Mouse (Mus musculus): ENCODE measurements around the gene Lrrk1. TPM values are rescaled to one million over a fixed set of nuclear protein-coding genes. Genes with fewer than 3 reads are reported as not detected.

Lrrk1 gene
- polyA plus RNA-seq, 1 experiment from 2014 or later, result 33.0 TPM

DNA sequence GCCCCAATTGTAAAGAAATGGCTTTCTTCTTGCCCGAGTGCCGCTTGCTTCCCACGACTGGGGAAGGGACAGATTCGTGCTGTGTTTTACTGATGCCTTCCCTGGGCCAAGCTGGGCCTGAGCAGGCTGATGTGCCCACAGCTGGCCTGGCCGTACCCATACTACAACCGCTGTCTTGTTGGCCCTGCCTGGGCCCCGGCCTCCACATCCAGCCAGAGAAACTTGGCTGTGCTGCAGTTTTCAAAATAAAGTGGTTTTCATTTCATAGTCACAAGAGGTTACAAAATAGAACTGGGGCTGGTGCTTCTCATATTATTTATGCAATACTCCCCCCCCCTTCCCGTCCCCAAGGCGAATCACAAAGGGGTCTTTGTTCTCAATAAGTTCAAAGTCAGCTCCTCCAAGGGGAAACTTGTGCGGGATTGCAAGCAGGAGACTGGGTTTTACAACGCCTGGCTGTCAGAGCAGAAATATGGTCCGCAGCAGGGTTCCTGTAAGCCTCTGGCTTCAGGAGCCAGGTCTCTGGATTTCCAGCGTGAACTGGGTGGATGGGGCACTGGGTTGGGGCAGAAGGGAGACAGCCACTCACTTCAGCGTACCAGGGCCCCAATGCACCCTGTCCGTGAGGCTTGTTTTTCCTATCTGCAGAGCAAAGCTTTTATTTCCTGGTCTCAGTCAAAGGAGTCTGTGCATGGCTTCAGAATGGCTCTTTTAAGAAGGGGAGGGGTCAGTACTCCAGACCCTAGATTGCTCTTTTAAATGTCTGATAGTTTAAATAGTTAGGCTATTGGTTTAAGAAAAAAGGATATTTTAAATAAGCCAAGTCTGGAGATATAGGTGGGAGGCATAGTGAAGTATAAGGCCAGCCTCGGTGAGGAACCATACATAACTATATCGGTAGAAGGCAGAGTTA lies 157.3 kb downstream of the Lrrk1 start:
- ChIA-PET POLR2A (no interaction called here), CTCF (no interaction called here)
- no peak for TF ChIP-seq CTCF (IDR thresholded peaks at IDR 0.05)
- DNase-seq (ENCODE audit: low read depth, low spot score) (no peak), ATAC-seq (no peak)
- in situ Hi-C loops (cut with MboI; ENCODE audit: low pct_unique_long_range_greater_than_20kb), result no loop called here
- H3K27me3 ChIP-seq, result no peaks in the 10 kb centered on the region

DNA sequence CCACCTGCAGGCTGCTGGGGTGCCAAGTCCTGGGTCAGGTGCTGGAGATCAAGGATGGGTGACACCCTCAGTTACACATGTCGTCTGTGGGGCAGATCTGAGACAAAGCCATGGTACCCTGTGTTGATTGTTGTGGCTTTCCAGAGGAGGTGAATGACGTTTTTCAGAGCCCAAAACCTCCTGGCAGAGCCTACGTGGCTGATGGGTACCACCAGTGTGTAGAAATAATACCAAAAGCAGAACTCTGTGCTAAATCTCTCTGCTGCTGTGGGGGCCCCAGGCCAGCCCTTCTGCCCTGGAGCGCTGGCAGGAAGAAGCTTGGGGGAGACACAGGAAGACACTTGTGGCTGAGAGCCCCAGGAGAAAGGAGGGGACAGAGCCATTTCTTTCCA lies 157.9 kb downstream of the Lrrk1 start:
- CTCF ChIA-PET, result no interaction called here
- no peak for ATAC-seq
- no peak for DNase-seq (ENCODE audit: low read depth, low spot score)
- no peak for TF ChIP-seq CTCF (IDR thresholded peaks at IDR 0.05)
- H3K27me3 ChIP-seq, result no peaks in the 10 kb centered on the region
- in situ Hi-C loops (cut with MboI; ENCODE audit: low pct_unique_long_range_greater_than_20kb), result no loop called here
- POLR2A ChIA-PET, result interaction anchor here (1.0 kb wide), 1 partner anchor 13 kb away, joined by 4 read pairs; no protein-coding TSS in a partner anchor

DNA sequence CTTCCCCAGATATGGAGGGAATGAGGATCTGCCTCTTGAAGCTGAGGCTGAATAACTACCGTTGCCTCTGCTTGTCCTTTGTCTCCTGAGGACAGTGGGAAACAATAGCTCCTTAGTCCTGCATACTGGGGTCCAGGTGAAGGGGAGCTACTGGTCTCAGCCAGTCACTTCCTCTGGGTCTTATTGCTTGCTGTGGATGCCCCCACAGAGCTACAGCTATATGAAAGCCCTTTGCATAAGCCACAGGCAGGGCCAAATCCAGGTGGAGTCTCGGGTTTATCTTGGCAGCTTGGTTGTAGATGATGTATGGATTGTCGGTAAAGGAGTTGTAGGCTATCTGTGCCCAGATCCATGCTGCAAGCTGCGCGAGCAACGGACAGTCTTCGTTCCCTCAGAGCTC lies 158.7 kb downstream of the Lrrk1 start:
- CTCF ChIA-PET, result no interaction called here
- POLR2A ChIA-PET, result interaction anchor here (1.0 kb wide), 1 partner anchor 14 kb away, joined by 4 read pairs; no protein-coding TSS in a partner anchor

DNA sequence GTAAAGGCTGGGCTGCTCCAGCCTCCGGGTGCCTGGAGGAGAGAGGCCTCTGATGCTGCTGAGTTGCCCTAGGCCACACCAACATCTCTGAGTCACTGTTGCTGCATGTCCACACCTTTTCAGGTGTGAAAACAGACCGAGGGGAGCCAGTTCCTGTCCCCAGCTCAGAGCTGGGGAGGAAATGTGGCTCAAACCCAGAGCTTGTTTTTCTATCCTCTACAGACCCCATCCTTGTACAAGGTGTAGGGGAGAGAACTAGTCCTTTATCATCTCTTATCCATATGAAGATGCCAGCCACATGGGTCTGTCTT lies 159.6 kb downstream of the Lrrk1 start:
- no peaks in the 10 kb centered on the region for H3K27me3 ChIP-seq
- ATAC-seq, result no peak
- no peak for TF ChIP-seq CTCF (IDR thresholded peaks at IDR 0.05)
- POLR2A ChIA-PET, result no interaction called here
- no peak for DNase-seq (ENCODE audit: low read depth, low spot score)
- in situ Hi-C loops (cut with MboI; ENCODE audit: low pct_unique_long_range_greater_than_20kb), result no loop called here
- CTCF ChIA-PET, result interaction anchor here (1.0 kb wide), 1 partner anchor 22 kb away, joined by 4 read pairs; no protein-coding TSS in a partner anchor

More for the DNA sequence above, 158.7 kb downstream of the Lrrk1 start:
- DNase-seq (ENCODE audit: low read depth, low spot score), result no peak
- in situ Hi-C loops (cut with MboI; ENCODE audit: low pct_unique_long_range_greater_than_20kb), result no loop called here
- H3K27me3 ChIP-seq, result no peaks in the 10 kb centered on the region
- ATAC-seq, result no peak
- TF ChIP-seq CTCF (IDR thresholded peaks at IDR 0.05), result no peak

DNA sequence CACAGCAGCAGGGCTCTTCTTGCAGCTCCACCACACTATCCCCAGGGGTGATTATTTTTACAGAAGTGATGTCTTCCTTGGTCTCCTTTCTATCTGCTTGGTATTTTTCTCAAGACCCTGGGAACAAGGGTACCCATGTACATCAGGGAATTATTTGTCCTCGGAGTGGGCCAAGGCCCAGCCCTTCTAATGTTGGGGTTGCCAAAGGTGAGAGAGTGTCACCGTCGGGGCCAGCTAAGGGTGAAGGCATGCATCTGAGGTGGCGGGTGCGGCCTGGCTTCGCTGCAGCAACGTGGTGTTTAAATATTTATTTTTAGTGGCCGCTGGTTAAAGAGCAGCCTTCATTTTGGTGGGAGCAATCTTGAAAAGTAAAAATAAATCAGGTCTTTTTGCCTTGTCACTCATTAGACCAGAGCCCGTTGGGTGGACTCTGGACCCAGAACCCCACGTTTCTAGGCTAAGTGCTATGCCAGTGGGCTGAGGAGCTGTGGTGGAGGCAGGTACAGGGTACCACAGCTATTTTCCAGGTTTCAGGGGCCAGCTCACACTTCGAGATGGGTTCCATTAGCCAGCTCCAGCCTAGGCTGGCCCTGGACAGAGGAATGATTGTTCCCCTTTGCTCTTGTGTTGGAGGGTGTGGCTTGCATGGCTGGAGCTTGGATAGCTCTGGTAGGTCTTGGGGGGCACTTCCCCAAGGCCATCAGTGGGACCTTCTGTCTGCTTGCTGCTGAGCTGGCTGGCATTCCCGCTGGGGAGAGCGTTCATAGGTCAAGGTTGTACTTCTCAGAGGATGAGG lies 160.1 kb downstream of the Lrrk1 start:
- no peaks in the 10 kb centered on the region for H3K27me3 ChIP-seq
- no peak for ATAC-seq
- TF ChIP-seq CTCF (IDR thresholded peaks at IDR 0.05), result no peak

DNA sequence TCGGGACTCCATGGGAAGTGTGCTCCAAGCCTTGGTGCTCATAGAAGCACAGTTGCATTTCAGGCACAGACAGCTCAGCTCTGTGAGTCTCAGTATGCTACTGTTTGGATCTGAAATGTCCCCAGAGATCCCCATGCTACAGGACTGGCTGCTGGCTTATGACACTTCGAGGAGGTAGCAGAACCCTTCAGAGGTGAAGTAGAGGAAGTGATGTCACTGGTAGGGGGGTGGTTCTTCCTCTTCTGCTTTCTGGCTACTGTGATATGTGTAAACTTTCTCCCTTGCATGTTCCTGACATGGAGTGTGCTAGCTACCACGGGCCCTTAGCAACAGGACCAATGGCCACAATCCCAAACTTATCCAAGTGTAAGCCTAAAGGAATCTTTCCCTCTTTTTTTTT lies 162.3 kb downstream of the Lrrk1 start:
- no peak for TF ChIP-seq CTCF (IDR thresholded peaks at IDR 0.05)
- in situ Hi-C loops (cut with MboI; ENCODE audit: low pct_unique_long_range_greater_than_20kb), result no loop called here
- ChIA-PET POLR2A (no interaction called here), CTCF (interaction anchor here (1.3 kb wide), 1 partner anchor 16 kb away, joined by 3 read pairs; no protein-coding TSS in a partner anchor)
- no peak for ATAC-seq
- H3K27me3 ChIP-seq, result no peaks in the 10 kb centered on the region
- no peak for DNase-seq (ENCODE audit: low read depth, low spot score)

More for the DNA sequence above, 160.1 kb downstream of the Lrrk1 start:
- ChIA-PET CTCF (interaction anchor here (1.0 kb wide), 1 partner anchor 22 kb away, joined by 4 read pairs; no protein-coding TSS in a partner anchor), POLR2A (no interaction called here)
- DNase-seq (ENCODE audit: low read depth, low spot score), result no peak
- in situ Hi-C loops (cut with MboI; ENCODE audit: low pct_unique_long_range_greater_than_20kb), result no loop called here

DNA sequence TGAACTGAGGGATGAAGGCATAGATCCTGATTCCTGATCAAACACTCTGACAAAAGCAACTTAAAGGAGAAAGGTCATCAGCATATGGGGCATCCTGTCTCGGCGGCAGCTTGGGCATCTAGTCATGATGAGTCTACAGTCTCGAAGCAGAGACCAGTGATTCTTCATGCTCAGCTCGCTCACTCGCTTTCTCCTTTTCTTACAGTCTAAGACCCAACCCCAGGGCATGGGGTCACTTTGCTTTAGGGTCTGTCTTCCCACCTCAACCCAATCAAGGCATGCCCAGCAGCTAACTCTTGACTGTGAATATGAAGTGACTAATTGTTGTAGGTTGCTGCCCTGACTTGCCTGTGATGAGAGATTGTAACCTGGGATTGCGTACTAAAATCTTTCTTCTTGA lies 163.6 kb downstream of the Lrrk1 start:
- in situ Hi-C loops (cut with MboI; ENCODE audit: low pct_unique_long_range_greater_than_20kb), result no loop called here
- no peak for ATAC-seq
- no peak for DNase-seq (ENCODE audit: low read depth, low spot score)
- no peak for TF ChIP-seq CTCF (IDR thresholded peaks at IDR 0.05)
- no peaks in the 10 kb centered on the region for H3K27me3 ChIP-seq
- ChIA-PET POLR2A (no interaction called here), CTCF (no interaction called here)

DNA sequence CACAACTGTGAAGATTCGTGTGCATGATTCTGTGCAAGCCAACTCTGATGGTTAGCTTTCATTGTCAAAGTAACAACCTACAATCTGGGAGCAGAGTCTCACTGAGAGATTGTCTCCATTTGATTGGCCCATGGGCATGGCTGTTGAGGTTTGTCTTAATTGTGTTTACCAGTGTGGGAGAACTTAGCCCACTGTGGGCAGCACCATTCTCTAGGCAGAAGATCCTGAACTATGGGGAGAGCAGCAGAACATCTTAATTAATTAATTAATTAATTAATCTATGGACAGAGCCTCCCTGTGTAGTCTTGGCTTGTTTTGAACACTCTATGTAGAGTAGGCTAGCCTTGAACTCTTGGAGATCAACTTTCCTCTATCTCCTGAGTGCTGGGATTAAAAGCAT lies 164.4 kb downstream of the Lrrk1 start:
- ATAC-seq, result no peak
- H3K27me3 ChIP-seq, result no peaks in the 10 kb centered on the region
- no peak for TF ChIP-seq CTCF (IDR thresholded peaks at IDR 0.05)
- CTCF ChIA-PET, result no interaction called here
- no peak for DNase-seq (ENCODE audit: low read depth, low spot score)
- POLR2A ChIA-PET, result interaction anchor here (0.6 kb wide), 1 partner anchor 12 kb away, joined by 3 read pairs; no protein-coding TSS in a partner anchor
- in situ Hi-C loops (cut with MboI; ENCODE audit: low pct_unique_long_range_greater_than_20kb), result no loop called here

DNA sequence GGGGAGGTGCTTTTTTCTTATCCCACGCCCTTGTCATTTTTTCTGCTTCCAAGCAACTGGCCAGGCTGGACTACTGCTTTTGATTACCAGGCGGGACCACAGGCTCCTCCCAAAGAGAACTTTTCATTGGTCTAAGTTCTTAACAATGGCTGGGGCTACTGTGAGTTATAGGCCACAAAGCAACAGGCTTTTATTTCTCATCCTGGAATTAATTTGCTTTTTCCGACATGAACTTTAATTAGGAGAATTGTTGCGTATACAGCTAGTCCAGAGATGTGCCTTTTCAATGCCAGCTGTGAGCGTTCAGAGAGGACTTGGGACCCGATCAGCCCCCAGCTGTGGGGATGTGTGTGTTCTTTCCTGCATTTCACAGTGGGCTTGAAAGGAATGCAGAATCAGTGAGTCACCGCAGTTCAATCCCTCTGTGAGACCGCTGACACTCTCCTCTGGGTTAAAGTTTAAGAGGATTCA lies 165.5 kb downstream of the Lrrk1 start:
- H3K27me3 ChIP-seq, result no peaks in the 10 kb centered on the region
- TF ChIP-seq CTCF (IDR thresholded peaks at IDR 0.05), result no peak
- ChIA-PET CTCF (no interaction called here), POLR2A (no interaction called here)
- in situ Hi-C loops (cut with MboI; ENCODE audit: low pct_unique_long_range_greater_than_20kb), result no loop called here
- peak; percentile 55 for ATAC-seq
- no peak for DNase-seq (ENCODE audit: low read depth, low spot score)

DNA sequence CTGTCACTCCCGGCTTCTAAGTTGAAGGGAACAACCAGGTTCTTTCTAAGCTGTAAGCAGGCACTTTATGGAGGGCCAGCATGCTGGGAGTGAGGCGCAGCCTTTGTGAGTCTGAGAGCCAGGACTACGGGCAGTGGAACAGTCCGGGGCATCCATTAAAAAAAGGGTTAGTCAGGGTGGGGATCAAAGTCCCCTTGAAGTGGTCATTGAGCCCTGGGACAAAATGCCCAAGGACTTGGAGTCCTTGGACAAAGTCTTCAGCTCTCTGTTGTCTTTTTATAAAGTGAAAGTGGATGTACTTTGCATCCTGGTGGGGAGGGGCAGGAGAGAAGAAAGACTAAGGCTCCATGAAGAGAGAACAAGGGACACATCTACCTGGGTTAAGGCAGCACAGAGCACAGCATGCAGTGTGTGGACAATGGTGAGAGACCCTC lies 168.3 kb downstream of the Lrrk1 start:
- ChIA-PET POLR2A (no interaction called here), CTCF (no interaction called here)
- no peaks in the 10 kb centered on the region for H3K27me3 ChIP-seq
- DNase-seq (ENCODE audit: low read depth, low spot score), result no peak
- no peak for TF ChIP-seq CTCF (IDR thresholded peaks at IDR 0.05)
- no peak for ATAC-seq
- in situ Hi-C loops (cut with MboI; ENCODE audit: low pct_unique_long_range_greater_than_20kb), result no loop called here

Measured in Patski (cell line).